Mouse (Mus musculus): ENCODE data around the gene Noct. TPM values are rescaled to one million over a fixed set of nuclear protein-coding genes. Genes with fewer than 3 reads are reported as not detected.

The Noct gene
- polyA plus RNA-seq, 1 experiment from 2014 or later: 12.7 TPM

GRCm38 (mm10) chr3:51256450-51256849 lies 32.2 kb downstream of the Noct start:
- Histone ChIP-seq H3K27ac (ENCODE audit: low read depth, low read length) (no peak overlapping the region), H3K27me3 (ENCODE audit: control insufficient read depth, insufficient read depth, low read length) (no peaks in the 10 kb centered on the region), H3K4me3 (ENCODE audit: low read depth, low read length) (no peak overlapping the region), H3K4me2 (replicated peaks; ENCODE audit: low read depth, low read length) (no peak overlapping the region), H3K4me1 (replicated peaks; ENCODE audit: control insufficient read depth, insufficient read depth, low read length) (no peaks in the 10 kb centered on the region), H3K9ac (ENCODE audit: low read depth, low read length) (no peak overlapping the region), H3K36me3 (ENCODE audit: control insufficient read depth, insufficient read depth, low read length) (no peaks in the 10 kb centered on the region), H3K9me3 (ENCODE audit: control insufficient read depth, low read length) (no peaks in the 10 kb centered on the region)
- WGBS: 89% methylated on average over 12 of the region's 12 CpGs
- DNase-seq (ENCODE audit: low spot score) (no peak), ATAC-seq (ENCODE audit: low FRiP score) (no peak)

GRCm38 (mm10) chr3:51258070-51258469 lies 33.8 kb downstream of the Noct start:
- H3K9me3 ChIP-seq (ENCODE audit: control insufficient read depth, low read length): no peaks in the 10 kb centered on the region
- H3K9ac ChIP-seq (ENCODE audit: low read depth, low read length): no peak overlapping the region
- H3K27ac ChIP-seq (ENCODE audit: low read depth, low read length): no peak overlapping the region
- H3K27me3 ChIP-seq (ENCODE audit: control insufficient read depth, insufficient read depth, low read length): no peaks in the 10 kb centered on the region
- DNase-seq (ENCODE audit: low spot score) (no peak), ATAC-seq (ENCODE audit: low FRiP score) (no peak)
- no peaks in the 10 kb centered on the region for H3K4me1 ChIP-seq (replicated peaks; ENCODE audit: control insufficient read depth, insufficient read depth, low read length)
- no peak overlapping the region for H3K4me2 ChIP-seq (replicated peaks; ENCODE audit: low read depth, low read length)
- WGBS: 95% methylated on average over 5 of the region's 5 CpGs
- H3K36me3 ChIP-seq (ENCODE audit: control insufficient read depth, insufficient read depth, low read length): no peaks in the 10 kb centered on the region
- no peak overlapping the region for H3K4me3 ChIP-seq (ENCODE audit: low read depth, low read length)

GRCm38 (mm10) chr3:51262942-51263341 lies 38.7 kb downstream of the Noct start:
- H3K4me3 ChIP-seq (ENCODE audit: low read depth, low read length): no peak overlapping the region
- H3K27ac ChIP-seq (ENCODE audit: low read depth, low read length): no peak overlapping the region
- 89% methylated on average over 8 of the region's 8 CpGs for WGBS
- no peak overlapping the region for H3K4me2 ChIP-seq (replicated peaks; ENCODE audit: low read depth, low read length)
- DNase-seq (ENCODE audit: low spot score) (no peak), ATAC-seq (ENCODE audit: low FRiP score) (no peak)
- no peaks in the 10 kb centered on the region for H3K36me3 ChIP-seq (ENCODE audit: control insufficient read depth, insufficient read depth, low read length)
- H3K4me1 ChIP-seq (replicated peaks; ENCODE audit: control insufficient read depth, insufficient read depth, low read length): no peaks in the 10 kb centered on the region
- H3K9ac ChIP-seq (ENCODE audit: low read depth, low read length): no peak overlapping the region
- no peaks in the 10 kb centered on the region for H3K27me3 ChIP-seq (ENCODE audit: control insufficient read depth, insufficient read depth, low read length)
- no peaks in the 10 kb centered on the region for H3K9me3 ChIP-seq (ENCODE audit: control insufficient read depth, low read length)

DNA sequence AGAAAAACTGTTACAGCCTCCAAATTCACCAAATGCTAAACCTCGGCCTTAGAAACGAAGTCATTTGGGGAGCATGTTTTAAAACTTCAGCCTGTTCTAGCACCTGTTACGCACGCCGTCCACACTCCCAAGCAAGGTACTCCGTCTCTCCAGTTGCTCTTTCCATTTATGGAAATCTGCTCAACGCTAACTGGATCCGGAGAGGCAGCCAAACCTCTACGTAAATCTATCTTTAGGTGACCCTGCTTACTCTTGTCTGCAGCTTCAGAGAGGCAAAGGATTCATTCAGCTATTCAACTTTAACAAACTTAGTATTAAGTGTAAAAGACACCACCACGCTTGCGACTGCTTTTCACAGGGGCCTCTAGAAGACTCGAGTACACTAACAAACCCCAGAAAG lies 44.2 kb downstream of the Noct start:
- DNase-seq (ENCODE audit: low spot score) (no peak), ATAC-seq (ENCODE audit: low FRiP score) (no peak)
- Histone ChIP-seq H3K9ac (ENCODE audit: low read depth, low read length) (no peak overlapping the region), H3K9me3 (ENCODE audit: control insufficient read depth, low read length) (no peaks in the 10 kb centered on the region), H3K4me3 (ENCODE audit: low read depth, low read length) (no peak overlapping the region), H3K4me2 (replicated peaks; ENCODE audit: low read depth, low read length) (no peak overlapping the region), H3K36me3 (ENCODE audit: control insufficient read depth, insufficient read depth, low read length) (no peaks in the 10 kb centered on the region), H3K27ac (ENCODE audit: low read depth, low read length) (no peak overlapping the region), H3K27me3 (ENCODE audit: control insufficient read depth, insufficient read depth, low read length) (no peaks in the 10 kb centered on the region), H3K4me1 (replicated peaks; ENCODE audit: control insufficient read depth, insufficient read depth, low read length) (no peaks in the 10 kb centered on the region)
- 92% methylated on average over 12 of the region's 12 CpGs for WGBS

DNA sequence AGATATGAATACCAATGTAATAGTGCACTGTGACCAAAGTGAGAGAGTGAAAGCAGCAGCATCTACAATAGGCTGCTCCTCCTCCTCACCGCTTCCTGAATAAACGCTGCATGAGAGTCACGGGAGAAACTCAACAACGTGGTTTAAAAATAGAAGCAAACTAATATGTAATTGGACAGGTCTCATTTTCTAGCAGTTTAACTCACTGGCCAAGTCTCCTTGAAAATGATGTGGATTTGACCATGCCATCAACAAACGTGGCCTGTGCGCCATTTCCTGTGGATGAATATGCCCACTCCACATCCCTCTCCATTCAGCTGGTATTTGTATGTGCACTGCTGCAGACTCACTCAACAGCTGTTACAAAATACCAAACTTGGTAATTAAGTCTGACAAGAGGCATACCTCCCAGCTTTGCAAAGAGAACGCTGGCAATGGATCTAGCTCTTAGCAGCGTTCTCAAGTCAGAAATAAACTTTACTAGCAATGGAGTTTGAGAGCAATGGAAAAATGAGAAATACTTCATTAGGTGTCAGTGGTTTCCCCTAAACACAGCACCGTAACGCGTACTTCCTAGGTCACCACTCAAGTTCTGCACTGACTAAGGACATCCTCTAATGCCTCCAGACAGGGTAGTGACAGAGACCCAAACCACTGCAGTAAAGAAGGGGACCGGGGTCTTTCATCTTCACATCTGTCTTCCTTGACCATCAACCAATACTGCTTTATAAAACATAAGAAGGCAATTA lies 46.0 kb downstream of the Noct start:
- H3K4me2 ChIP-seq (replicated peaks; ENCODE audit: low read depth, low read length): no peak overlapping the region
- no peaks in the 10 kb centered on the region for H3K36me3 ChIP-seq (ENCODE audit: control insufficient read depth, insufficient read depth, low read length)
- H3K4me1 ChIP-seq (replicated peaks; ENCODE audit: control insufficient read depth, insufficient read depth, low read length): no peaks in the 10 kb centered on the region
- H3K27me3 ChIP-seq (ENCODE audit: control insufficient read depth, insufficient read depth, low read length): no peaks in the 10 kb centered on the region
- no peak overlapping the region for H3K4me3 ChIP-seq (ENCODE audit: low read depth, low read length)
- H3K9me3 ChIP-seq (ENCODE audit: control insufficient read depth, low read length): no peaks in the 10 kb centered on the region
- ATAC-seq (ENCODE audit: low FRiP score) (no peak), DNase-seq (ENCODE audit: low spot score) (no peak)
- no peak overlapping the region for H3K9ac ChIP-seq (ENCODE audit: low read depth, low read length)
- 90% methylated on average over 12 of the region's 12 CpGs for WGBS
- no peak overlapping the region for H3K27ac ChIP-seq (ENCODE audit: low read depth, low read length)

DNA sequence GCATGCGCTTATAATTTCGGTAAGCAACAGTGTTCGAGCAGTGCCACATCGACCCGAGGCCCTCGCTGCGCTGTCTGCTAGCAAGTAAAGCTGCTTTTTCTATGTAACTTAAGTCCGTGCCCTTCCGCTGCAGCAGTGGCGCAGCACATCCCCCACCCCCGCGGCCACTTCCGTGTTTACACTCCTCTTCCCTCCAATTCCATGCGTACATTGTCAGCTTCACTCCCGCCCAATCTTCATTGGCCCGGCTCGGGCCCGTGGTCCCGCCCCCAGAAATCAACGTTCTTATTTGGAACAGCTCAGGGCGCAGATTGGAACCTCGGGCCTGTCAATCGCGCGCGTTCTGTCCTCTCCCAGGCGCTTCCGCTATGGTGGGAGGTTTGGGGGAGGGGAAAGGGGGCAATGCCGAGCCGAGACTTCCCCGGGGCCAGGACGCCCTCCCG lies 51.7 kb downstream of the Noct start:
- DNase-seq (ENCODE audit: low spot score): peak; percentile 97
- Histone ChIP-seq H3K27me3 (ENCODE audit: control insufficient read depth, insufficient read depth, low read length) (no peaks in the 10 kb centered on the region), H3K27ac (ENCODE audit: low read depth, low read length) (peak overlapping the region; percentile 93), H3K4me2 (replicated peaks; ENCODE audit: low read depth, low read length) (peak overlapping the region; percentile 82), H3K4me1 (replicated peaks; ENCODE audit: control insufficient read depth, insufficient read depth, low read length) (no peaks in the 10 kb centered on the region), H3K9ac (ENCODE audit: low read depth, low read length) (peak overlapping the region; percentile 85), H3K36me3 (ENCODE audit: control insufficient read depth, insufficient read depth, low read length) (no peaks in the 10 kb centered on the region), H3K9me3 (ENCODE audit: control insufficient read depth, low read length) (no peaks in the 10 kb centered on the region), H3K4me3 (ENCODE audit: low read depth, low read length) (peak overlapping the region; percentile 98)
- under 1% methylated on average over 32 of the region's 33 CpGs for WGBS
- ATAC-seq (ENCODE audit: low FRiP score): peak; percentile 98

GRCm38 (mm10) chr3:51276421-51277111 lies 52.3 kb downstream of the Noct start:
- ATAC-seq (ENCODE audit: low FRiP score): peak; percentile 47
- H3K36me3 ChIP-seq (ENCODE audit: control insufficient read depth, insufficient read depth, low read length): no peaks in the 10 kb centered on the region
- peak overlapping the region; percentile 98 for H3K4me3 ChIP-seq (ENCODE audit: low read depth, low read length)
- no peak for DNase-seq (ENCODE audit: low spot score)
- 2% methylated on average over 33 of the region's 93 CpGs for WGBS
- H3K9me3 ChIP-seq (ENCODE audit: control insufficient read depth, low read length): no peaks in the 10 kb centered on the region
- H3K27ac ChIP-seq (ENCODE audit: low read depth, low read length): peak overlapping the region; percentile 93
- H3K27me3 ChIP-seq (ENCODE audit: control insufficient read depth, insufficient read depth, low read length): no peaks in the 10 kb centered on the region
- no peaks in the 10 kb centered on the region for H3K4me1 ChIP-seq (replicated peaks; ENCODE audit: control insufficient read depth, insufficient read depth, low read length)
- H3K4me2 ChIP-seq (replicated peaks; ENCODE audit: low read depth, low read length): peak overlapping the region; percentile 82
- H3K9ac ChIP-seq (ENCODE audit: low read depth, low read length): peak overlapping the region; percentile 85

DNA sequence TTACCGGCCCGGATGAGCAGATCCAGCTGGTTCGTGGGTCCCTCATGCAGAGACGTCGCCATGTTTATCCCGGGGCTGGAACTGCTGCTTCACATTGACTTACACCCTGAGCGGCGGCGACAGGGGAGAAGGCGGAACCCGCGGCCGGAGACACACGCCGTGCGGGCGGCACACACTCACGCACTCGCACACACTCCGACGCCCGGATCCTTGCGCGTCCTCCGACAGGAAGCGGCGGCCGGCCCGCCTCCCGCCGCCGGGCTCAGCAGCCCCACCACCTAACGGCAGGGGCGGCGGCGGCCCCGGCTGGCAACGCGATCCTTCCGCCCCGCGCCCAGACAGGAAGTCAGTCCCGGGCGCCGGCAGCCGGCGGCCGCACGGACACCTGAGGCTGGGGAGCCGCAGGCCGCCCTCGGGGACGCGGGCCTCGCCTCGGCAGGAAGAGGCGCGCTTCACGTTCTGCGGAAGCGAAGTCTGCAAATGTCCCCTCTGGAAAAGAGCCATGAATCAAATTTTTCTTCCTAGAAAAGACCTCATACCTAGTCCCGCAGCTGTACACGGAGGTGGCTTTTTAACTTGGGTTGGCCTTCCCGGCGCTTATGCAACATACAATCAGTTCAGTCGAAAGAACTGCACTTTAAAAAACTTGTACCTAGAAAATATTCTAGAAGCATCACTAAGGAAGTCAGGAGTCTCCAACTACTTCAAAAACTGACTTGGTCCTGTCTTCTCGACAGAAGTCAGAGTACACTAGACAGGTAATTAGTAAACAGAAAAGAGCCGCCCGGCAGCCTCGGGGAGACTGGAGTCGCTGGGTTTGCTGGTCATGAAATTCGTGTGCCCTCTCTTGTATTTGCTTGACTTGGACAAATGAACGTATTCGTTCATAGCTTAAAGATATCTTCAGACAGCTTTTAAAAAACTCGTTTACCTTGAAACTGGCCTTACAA lies 53.2 kb downstream of the Noct start:
- H3K27ac ChIP-seq (ENCODE audit: low read depth, low read length): peak overlapping the region; percentile 93
- no peaks in the 10 kb centered on the region for H3K4me1 ChIP-seq (replicated peaks; ENCODE audit: control insufficient read depth, insufficient read depth, low read length)
- no peaks in the 10 kb centered on the region for H3K27me3 ChIP-seq (ENCODE audit: control insufficient read depth, insufficient read depth, low read length)
- DNase-seq (ENCODE audit: low spot score) (peak; percentile 88), ATAC-seq (ENCODE audit: low FRiP score) (peak; percentile 58)
- peak overlapping the region; percentile 85 for H3K9ac ChIP-seq (ENCODE audit: low read depth, low read length)
- no peaks in the 10 kb centered on the region for H3K36me3 ChIP-seq (ENCODE audit: control insufficient read depth, insufficient read depth, low read length)
- H3K9me3 ChIP-seq (ENCODE audit: control insufficient read depth, low read length): no peaks in the 10 kb centered on the region
- peak overlapping the region; percentile 98 for H3K4me3 ChIP-seq (ENCODE audit: low read depth, low read length)
- H3K4me2 ChIP-seq (replicated peaks; ENCODE audit: low read depth, low read length): peak overlapping the region; percentile 82
- under 1% methylated on average over 75 of the region's 75 CpGs for WGBS

Data from hindbrain, embryonic 11.5 days (tissue).